Mouse (Mus musculus) left cerebral cortex, postnatal 10 days (tissue): ENCODE measurements around the gene Exosc10. TPM values are rescaled to one million over a fixed set of nuclear protein-coding genes. Genes with fewer than 3 reads are reported as not detected.

Source experiments
- total RNA-seq, 2 experiments: library from RNA; stranded (reverse); gene quantifications; 2 replicates each; pipeline ENCODE4 v1.2.3; 2021

Exosc10 gene
- total RNA-seq, 2 experiments from 2014 or later = 54.1 to 56.6 TPM

Other genes starting within 250 kb of the Exosc10 start
- gene Ubiad1, start 113.7 kb upstream of the Exosc10 start, total RNA-seq = 1 to 10 TPM; 8.5 to 8.9 TPM
- 10 to 100 TPM; 86.6 to 93.8 TPM for gene Mtor, start 109.8 kb upstream of the Exosc10 start, total RNA-seq
- under 1 TPM; 0.36 to 0.53 TPM for gene Angptl7, start 58.0 kb upstream of the Exosc10 start, total RNA-seq
- 10 to 100 TPM; 82.0 to 88.0 TPM for gene Srm, start 33.1 kb downstream of the Exosc10 start, total RNA-seq
- 1 to 10 TPM; 1.6 to 1.7 TPM for gene Masp2, start 44.1 kb downstream of the Exosc10 start, total RNA-seq
- gene Tardbp, start 68.6 kb downstream of the Exosc10 start, total RNA-seq = 100 to 1,000 TPM; 190 TPM
- not detected for gene Gm572, start 84.9 kb downstream of the Exosc10 start, total RNA-seq
- 1 to 10 TPM; 1.1 to 1.6 TPM for gene Casz1, start 246.0 kb downstream of the Exosc10 start, total RNA-seq